Mouse (Mus musculus): ENCODE results near the gene Nhlh1.

Gene Nhlh1

GRCm38 (mm10) chr1:172015312-172015939 lies 41.9 kb downstream of the Nhlh1 start:
- no peak for DNase-seq

GRCm38 (mm10) chr1:172014771-172015170 lies 42.6 kb downstream of the Nhlh1 start:
- DNase-seq = no peak

GRCm38 (mm10) chr1:172012030-172012429 lies 45.3 kb downstream of the Nhlh1 start:
- DNase-seq = peak; percentile 83 to 85

DNA sequence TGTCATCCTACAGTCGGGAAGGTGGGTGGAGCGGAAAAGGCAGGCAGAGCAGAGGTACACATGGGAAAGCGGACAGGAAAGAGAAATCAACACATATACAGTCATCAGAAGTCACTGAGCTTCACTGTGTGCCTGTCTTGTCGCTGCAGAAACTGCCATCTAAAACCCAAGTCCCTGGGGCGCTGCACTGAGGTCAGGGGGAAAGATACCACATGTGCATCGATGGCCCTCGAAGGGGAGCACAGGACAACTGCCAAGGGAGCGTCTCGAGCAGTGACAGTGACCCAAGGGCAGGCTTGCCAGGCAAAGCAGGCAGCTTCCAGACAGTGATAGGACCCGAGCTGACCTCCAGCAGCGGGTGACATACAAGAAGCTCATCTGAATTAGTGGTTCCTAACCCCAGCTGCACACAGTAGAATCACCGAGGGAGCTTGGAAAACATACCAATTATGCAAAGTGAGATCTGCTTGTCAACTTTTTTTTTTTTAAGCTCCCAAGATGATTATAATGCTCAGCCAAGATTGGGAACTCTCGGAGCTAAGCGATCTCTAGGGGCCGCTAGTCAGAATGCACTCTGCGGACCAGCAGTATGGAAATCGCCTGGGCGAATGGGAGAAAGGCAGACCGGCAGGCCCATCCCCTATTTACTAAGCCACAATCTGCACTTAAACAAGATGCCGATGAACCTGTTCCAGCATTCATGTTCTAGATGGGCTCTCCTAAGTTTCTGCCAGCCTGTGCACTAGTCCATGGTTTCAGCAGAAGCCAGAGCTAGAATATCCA lies 47.1 kb downstream of the Nhlh1 start:
- no peak for DNase-seq

DNA sequence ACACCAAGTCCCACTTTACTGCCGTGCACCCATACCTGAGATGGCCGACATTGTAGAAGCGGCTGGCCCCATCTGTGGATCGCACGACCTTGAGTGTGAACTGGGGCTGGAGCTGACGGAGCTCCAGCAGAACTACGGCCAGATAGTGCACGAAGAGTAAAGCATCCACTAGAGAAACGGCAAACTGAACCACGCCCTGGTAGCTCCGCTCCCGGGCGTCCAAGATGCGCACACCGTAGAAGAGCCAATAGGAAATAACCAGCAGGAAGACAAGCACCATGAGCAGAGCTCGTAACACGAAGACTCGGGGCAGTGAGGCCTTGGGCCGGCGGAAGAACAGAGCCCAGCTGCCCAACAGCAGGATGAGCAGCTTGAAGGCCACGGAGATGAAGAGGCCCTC lies 48.0 kb downstream of the Nhlh1 start:
- DNase-seq = no peak

DNA sequence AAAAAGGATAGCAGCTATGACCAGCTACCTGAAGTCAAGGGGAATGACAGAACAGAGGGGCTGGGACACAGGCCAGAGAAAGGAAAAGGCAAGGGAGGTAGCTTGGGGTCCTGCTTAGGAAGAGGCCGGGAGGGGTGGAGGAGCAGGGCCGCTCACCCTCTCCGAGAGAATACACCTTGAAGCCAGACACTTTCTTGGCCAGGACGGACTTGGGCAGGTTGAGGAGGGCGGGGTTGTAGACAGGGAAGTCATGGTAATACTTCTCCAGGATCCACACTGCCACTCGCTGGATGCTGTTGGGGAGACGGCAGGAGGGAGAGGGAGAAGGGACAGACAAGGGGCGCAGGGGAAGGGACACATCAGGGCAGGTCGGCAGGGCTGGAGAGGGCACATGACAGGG lies 49.0 kb downstream of the Nhlh1 start:
- DNase-seq = no peak

DNA sequence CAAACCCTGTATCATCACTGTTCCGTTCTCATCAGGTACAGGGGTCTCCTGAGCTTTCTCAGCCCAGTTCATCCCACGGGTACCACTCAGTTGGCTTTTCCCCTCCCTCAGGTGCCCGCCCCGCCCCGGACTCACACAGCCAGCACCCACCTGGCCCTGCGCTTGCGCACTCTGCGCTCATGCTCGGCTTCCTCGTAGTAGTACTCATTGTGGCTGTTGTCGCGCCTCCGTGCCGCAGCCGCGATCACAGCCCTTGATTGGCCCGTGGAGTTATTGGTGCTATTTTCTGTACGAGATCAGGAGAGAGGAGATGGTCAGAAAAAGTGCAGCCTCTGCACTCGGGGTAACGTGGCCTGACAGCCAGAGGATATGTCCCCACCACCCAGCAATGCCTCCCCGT lies 49.6 kb downstream of the Nhlh1 start:
- no peak for DNase-seq

Data from kidney, postnatal 25 days (tissue).